Mouse (Mus musculus) myocyte (in vitro differentiated cells): ENCODE measurements at regions not wholly inside any gene's neighbourhood (a gene's known extent, or its start where the extent isn't known, plus 50 kb on each side); places are given as distances from the start of the nearest gene placed in this dataset.

Experiments
- CEBPB ChIP-seq: IDR thresholded peaks from 2 replicates; pipeline ENCODE4 v1.6.1; 2011; ENCODE audit warnings: mild to moderate bottlenecking, moderate library complexity; ENCODE audit not compliant: poor library complexity, insufficient read depth, severe bottlenecking
- MAX ChIP-seq: IDR thresholded peaks from one replicate; pipeline ENCODE4 v1.6.1; 2011; ENCODE audit warnings: low read depth, mild to moderate bottlenecking, control low read depth
- MYOG ChIP-seq, 3 experiments: IDR thresholded peaks; one replicate each; pipeline ENCODE4 v1.6.1; 2011; ENCODE audit warnings: control low read depth in 2 of 3, low read depth in 2 of 3, mild to moderate bottlenecking in 2 of 3; ENCODE audit not compliant: insufficient read length in 2 of 3, control insufficient read depth in 1 of 3, insufficient read depth in 1 of 3
- POLR2A ChIP-seq: IDR thresholded peaks from one replicate; pipeline ENCODE4 v1.6.1; 2011; ENCODE audit warnings: low read depth, mild to moderate bottlenecking, control low read depth, moderate library complexity; ENCODE audit not compliant: insufficient read length
- POLR2AphosphoS2 ChIP-seq: IDR thresholded peaks from one replicate; pipeline ENCODE4 v1.6.1; 2011; ENCODE audit warnings: low read depth, control low read depth; ENCODE audit not compliant: insufficient read length
- TCF12 ChIP-seq: IDR thresholded peaks from one replicate; pipeline ENCODE4 v1.6.1; 2011; ENCODE audit warnings: mild to moderate bottlenecking, control low read depth; ENCODE audit not compliant: poor library complexity, insufficient read depth, severe bottlenecking

GRCm38 (mm10) chr9:40611626-40612025 lies 58.8 kb upstream of the Gm21915 start:
- TF ChIP-seq POLR2A (no peak), CEBPB (no peak), TCF12 (no peak), POLR2AphosphoS2 (no peak), MAX (no peak), MYOG (IDR thresholded peaks at IDR 0.05; ENCODE audit: control insufficient read depth in 1 of 3, insufficient read depth in 1 of 3, insufficient read length in 2 of 3, low read depth in 2 of 3) (no peak)
